Mouse (Mus musculus): ENCODE data around the gene Skor1.

The Skor1 gene

DNA sequence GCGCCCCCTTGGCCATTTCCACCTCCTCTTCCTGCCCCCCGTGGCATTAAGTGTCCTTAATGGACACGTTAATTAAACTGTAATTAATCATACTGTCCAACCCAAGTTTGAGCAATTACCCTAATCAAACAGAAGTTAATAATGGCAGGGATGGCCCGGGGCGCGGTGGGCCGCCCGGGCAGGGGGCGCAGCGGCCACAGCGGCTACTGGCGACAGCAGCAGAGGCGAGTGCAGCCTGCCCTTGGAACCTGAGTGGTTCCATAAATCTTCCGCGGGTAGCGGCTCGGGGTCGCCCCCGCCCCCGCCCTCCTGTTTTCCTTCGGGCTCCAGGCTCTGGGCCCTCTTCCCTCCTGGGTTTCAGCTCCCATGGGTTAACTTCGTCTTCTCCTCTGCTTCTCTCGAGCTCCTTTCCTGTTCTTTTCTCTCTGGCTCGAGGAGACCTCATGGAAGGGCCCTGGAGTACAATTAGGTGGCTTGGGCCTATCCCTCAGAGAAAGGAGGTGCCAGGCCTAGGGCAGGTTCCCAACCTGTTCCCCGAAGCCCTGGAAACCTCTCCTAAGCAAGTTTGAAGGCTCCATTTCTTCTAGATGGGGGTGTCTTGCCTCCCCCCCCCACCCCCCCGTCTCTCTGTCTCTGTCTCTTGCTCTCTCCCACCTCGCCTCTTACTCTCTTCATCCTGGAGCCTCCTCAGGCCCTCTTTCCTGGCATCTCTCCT, 1.5 kb upstream of the Skor1 start:
- no peak for DNase-seq (ENCODE audit: low spot score in 2 of 2)

DNA sequence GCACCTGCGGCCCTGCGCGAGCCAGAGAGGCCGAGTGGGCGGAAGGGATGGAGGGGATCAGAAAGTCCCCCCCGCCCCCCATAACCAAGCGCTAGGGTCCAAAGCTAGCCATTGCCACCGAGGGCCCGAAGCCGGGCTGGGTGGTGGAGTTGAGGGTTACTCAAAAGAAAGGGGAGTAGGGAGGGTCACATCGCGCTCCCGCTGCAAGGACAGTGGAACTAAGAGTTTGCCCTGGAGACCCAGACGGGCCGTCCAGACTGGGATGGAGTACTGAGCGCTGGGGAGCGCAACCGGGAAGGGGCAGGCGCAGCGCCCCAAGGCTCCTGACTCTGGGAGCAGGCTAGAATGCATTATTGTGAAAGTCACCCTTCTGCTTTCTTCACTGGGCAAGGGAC, 608 bp upstream of the Skor1 start:
- DNase-seq (ENCODE audit: low spot score in 2 of 2) = no peak

- no peak for DNase-seq (ENCODE audit: low spot score in 2 of 2)
These were observed 863 bp downstream of the Skor1 start for GRCm38 (mm10) chr9:63147786-63148409.

DNA sequence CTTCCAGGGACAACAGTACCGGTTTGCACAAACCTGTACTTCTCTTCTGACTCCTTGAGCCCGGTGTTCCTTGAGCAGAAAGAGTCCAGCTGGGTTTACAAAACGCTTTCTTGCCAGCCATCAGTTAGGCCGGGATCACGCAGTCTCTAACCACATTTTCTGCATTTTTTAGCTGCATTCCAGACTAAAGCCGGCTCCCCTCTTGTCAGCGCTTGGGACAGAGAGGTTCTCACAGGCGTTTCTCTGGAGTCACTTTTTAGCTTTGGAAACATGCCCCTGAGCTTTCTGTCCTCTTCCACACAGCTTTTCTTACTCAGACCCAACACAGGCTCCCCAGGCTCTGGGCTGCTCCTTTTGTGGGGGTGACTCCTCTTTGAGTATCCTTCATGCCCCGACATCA, 1.5 kb downstream of the Skor1 start:
- DNase-seq (ENCODE audit: low spot score in 2 of 2) = no peak

DNA sequence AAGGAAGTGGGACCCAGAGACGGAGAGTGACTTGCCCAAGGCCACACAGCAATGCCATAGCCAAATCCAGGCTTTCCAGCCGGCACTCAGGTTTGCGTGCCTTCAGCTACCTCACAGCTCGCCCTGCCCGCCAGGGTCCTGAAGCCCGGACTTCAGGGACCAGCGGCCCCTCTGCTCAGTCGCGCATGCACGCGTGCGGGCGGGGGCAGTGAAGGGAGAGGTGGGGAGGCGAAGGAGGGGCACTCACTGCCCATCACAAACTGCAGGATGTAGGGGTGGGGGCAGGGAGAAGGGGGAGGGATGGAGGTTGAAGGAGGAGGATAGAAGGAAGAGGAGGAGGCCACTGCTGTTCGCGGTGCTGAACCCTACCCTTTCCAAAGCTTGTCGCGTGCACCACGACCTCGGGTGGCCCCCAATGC, 1.9 kb downstream of the Skor1 start:
- DNase-seq (ENCODE audit: low spot score in 2 of 2) = no peak

DNA sequence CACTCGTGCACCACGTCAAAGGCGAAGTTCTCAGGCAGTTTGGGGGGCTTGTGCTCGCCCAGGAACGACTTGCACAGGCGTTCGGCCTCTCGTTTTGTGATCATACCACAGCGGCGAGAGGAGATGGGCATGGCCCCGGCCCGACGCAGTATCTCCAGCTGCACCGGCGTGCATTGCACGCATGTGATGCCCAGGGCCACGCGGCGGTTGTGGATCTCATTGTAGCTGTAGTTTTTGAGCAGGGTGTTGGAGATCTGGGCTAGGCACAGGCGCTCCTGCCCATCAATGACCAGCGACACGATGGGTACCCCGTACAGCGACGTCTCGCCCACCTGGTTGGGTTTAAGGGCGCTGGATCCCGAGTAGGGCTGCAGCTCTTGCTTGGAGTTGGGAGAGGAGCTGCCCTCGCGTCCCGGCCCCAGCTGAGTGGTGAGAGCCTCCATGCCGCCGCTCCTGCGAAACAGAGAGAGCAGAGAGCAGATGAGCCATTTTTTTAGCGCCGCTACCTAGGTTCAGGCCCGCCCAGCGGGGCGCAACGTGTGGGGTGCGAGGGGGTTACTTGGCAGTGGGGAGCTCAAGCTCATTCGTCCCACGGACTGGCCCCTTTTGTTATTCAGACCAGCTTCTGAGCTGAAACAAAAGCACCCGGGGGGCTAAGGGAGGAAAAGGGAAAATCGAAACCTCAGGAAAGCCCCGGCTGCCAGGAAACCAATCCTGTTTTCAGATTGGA, 2.5 kb downstream of the Skor1 start:
- no peak for DNase-seq (ENCODE audit: low spot score in 2 of 2)

DNA sequence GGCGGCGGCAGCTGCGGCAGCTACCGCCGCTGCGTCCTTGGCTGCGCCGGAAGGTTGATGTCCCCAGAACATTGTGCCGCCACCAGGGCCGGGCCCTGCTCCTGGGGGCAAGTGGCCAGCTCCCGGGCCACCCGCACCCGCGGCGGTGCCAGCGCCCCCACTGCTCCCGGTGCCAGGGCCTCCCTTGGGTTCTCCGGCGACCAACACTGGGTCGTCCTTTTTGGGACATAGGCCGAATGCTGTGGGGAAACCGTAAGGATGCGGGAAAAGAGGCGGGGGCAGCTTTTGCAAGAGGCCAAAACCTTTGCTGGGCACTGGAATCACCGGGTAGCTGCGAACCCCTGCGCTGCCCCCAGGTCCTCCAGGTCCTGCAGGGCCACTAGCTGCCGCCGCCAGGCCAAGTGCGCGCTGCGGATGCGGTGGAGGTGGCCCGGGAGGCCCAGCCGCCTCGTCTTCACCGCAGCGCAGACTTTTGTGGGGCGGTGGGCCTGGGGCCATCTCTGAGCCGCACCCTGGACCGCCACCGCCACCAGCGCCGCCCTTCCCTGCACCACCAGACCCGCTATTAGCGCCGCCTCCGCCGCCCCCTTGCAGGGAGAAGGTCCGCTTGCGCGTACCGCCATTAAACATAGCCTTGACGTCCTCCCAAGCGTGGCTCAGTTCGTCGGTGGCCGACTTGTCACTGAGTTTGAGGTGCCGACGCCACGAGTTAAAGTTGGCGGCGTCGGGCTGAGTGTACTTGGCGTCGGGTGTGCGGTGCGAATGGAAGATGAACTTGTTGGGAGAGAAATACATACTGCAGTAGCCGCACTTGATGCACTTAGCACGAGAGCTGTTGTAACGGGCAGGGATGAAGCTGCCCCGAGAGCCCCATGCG, 3.3 kb downstream of the Skor1 start:
- DNase-seq (ENCODE audit: low spot score in 2 of 2) = no peak

- no peak for DNase-seq (ENCODE audit: low spot score in 2 of 2)
These were observed 4.1 kb downstream of the Skor1 start for GRCm38 (mm10) chr9:63144502-63145248.

DNA sequence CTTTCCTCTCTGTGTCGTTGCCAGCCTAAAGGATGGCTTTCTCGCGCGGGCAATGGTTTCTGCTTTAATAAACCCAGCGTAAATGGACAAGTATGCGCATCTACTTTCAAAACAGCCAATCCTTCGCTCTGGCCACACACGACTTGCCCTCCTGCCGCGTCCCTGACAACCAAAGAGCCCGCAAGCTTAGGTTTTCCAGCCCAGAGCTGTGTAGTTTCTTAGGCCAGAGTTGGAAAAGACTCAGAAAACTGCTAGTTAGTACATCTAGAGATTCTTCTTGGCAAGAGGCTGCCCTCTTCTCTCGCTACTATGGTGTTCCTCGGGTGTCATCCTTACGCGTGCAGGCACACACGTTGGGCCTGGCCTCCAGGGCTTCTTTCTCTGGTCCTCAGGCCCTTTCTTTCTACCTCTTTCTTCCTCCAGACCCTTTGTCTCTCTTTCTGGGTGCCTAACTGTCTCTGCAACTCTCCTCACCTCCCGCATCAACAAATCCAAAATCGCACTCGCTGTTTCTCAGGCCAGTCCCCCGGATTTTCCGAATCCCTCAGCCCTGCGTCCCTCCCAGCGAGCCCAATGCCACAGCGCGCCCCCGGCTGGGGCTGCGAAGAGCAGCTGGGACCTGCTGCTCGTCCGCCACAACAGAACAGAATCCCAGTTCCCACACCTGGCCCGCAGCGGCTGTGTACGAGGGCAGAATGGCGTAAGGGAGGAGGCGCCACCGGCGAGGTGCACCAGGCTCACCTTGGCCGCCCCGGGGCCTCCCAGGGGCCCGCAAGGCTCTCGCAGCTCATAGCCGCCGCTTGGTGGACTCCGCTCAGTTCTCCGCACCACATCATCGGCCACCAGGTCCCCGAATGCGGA, 4.9 kb downstream of the Skor1 start:
- no peak for DNase-seq (ENCODE audit: low spot score in 2 of 2)

DNA sequence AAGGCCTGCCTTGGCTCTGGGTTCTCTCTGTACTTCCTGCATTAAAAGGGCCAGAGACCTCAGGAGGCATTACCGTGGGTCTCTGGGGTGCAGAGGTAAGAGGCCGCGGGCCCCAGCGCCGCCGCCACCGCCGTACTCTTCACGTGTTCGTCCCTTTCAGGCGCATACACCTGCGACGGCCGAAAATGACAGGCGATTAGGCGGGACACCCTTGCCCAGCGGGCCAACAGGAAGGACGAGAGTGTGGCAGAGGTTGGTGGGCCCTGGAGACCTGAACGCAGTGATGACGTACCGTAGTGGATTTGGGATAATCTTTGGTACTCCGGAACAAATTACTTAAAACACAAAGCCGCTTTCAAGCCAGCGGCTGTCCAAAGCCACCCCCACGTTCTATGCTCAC, 5.5 kb downstream of the Skor1 start:
- DNase-seq (ENCODE audit: low spot score in 2 of 2) = no peak

GRCm38 (mm10) chr9:63142335-63143036, 6.3 kb downstream of the Skor1 start:
- no peak for DNase-seq (ENCODE audit: low spot score in 2 of 2)

DNA sequence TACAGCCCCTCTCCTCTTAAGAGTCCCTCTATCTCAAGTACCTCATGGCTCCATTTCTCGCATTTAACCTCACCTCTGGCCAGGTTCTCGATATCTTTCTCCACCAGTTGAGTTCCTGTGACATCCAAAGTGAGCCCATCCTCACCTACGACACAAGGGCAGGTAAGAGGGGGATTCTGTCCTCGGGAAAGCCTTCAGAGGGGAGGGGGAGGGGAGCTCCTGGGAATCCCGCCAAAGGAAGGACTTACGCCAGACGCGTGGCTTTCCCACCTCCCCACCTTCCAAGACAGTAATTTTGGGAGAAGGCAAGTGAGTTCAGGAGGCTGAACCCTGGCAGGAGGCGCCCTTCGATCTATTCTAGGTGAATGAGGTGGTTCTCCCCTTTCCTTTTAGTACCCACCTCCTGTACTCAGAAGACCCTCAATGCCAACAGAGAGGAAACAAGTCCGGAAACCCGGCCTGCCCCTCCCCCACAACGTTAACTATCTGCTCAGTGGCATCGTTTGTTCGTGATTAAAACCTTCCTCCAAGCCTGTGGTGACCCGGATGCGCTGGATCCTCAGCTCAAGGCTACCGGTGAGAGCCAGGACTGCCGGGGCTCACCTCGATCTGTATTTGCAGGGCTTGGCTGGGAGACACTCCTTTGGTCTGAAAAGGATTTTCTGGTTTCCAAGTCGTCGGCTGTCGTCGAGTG, 7.0 kb downstream of the Skor1 start:
- DNase-seq (ENCODE audit: low spot score in 2 of 2) = peak in 1 of 2 experiments; percentile 42

DNA sequence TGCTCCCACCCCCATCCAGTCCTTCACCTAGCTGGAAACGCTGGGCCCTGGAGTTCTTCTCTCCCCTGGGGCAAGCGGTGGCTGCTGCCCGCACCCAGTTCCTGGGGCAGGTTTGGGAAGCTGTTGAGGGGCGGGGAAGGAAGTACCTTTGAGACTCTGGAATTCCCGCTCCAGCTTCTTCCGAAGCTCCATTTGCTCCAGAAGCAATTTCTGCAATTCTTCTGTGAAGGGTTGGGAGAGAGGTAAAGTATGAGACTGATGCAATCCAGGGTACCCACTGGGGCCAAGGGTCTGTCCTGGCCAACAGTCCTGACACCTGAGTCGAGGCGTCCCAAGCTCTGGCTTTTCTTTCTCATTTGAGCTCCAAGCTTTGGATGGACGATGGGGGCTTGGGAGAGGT, 8.6 kb downstream of the Skor1 start:
- DNase-seq (ENCODE audit: low spot score in 2 of 2) = no peak

GRCm38 (mm10) chr9:63139661-63140060, 9.1 kb downstream of the Skor1 start:
- DNase-seq (ENCODE audit: low spot score in 2 of 2) = no peak

DNA sequence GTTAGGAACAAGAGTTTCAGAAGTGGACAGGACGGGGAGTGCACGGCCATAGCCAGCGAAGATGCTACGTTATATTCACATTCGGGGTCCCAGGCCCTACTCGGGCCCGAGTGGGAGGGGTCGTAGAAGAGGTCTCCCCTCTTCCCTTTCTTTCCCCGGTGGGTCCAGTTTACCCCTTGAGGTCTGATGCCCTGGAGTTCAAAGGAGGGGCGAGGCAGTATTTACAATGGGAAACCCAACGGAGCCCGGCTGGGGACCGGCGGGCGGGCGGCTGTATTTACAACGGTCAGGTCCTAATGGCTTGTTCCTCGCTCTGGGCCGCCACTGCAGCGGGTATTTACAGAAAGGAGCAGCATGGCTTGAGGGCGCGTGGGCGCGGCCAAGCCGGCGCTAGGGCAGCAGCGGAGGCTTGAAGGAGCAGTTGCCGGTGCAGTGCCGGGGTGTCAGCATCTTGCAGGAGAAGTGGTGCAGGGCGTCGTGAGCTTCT, 10.2 kb downstream of the Skor1 start:
- DNase-seq (ENCODE audit: low spot score in 2 of 2) = no peak

DNA sequence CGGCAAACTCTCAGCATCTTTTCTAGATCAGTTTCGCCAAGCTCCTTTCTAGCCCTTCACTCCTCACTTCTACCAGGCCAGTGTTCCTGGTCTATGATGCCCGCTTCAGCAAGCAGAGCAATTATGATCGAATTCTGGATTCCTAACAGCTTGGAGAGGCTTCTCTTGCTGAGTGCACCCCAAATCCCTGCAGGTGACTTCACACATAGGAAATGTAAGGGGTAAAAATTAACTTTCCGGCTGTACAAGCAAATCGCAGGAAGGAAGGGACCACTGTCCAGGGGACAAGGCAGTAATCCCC, 11.2 kb downstream of the Skor1 start:
- no peak for DNase-seq (ENCODE audit: low spot score in 2 of 2)

GRCm38 (mm10) chr9:63136756-63137614, 11.8 kb downstream of the Skor1 start:
- no peak for DNase-seq (ENCODE audit: low spot score in 2 of 2)

DNA sequence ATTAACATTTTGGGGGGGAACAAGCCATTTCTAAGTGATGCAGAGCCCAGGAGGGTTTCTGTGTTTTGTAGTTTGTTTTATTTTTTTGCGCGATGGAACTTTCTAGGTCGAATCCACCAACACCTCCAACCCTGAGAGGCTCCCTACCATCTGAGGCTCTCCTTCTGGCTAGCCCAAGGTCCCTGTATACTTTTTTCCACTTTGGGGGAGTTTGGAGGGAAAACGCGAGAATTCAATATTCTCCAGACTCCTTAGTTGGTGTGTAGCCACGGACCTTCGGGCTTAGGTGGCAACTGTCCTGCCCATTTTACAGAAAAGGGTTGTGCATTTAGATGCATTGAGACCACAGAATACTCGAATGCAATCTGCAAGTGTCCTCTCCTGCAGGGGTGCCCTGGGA, 12.5 kb downstream of the Skor1 start:
- DNase-seq (ENCODE audit: low spot score in 2 of 2) = no peak
